Mouse (Mus musculus) heart, embryonic 13.5 days (tissue): ENCODE results near the gene Ccdc157. TPM values are rescaled to one million over a fixed set of nuclear protein-coding genes. Genes with fewer than 3 reads are reported as not detected.
"Not testable (repeated sequence)": the region's sequence is repeated elsewhere in the genome, so short reads cannot be mapped to it uniquely, and the experiment has no call there.

Source experiments
- ATAC-seq: fragments of 200-750 bp; cut with Nextera tagmentation; 2 replicates; pipeline ENCODE4 v1.8.0; 2017; ENCODE audit warnings: moderate TSS enrichment; ENCODE audit not compliant: insufficient number of reproducible peaks, low FRiP score, low TSS enrichment; ENCODE audit errors: extremely low read depth
- H3K27ac ChIP-seq: fragments of 300-500 bp; sonication (generic); replicated peaks from 2 replicates; pipeline ENCODE4 v1.5.1; 2015; ENCODE audit warnings: moderate library complexity, mild to moderate bottlenecking, inconsistent platforms
- H3K27me3 ChIP-seq: fragments of 300-500 bp; sonication (generic); replicated peaks from 2 replicates; pipeline ENCODE4 v1.6.1; 2015; ENCODE audit warnings: mild to moderate bottlenecking, inconsistent platforms
- H3K36me3 ChIP-seq: fragments of 300-500 bp; sonication (generic); 2 replicates; pipeline ENCODE4 v1.6.1; 2015; ENCODE audit warnings: mild to moderate bottlenecking, inconsistent platforms
- H3K4me1 ChIP-seq: fragments of 300-500 bp; sonication (generic); 2 replicates; pipeline ENCODE4 v1.6.1; 2015; ENCODE audit warnings: inconsistent platforms
- H3K4me2 ChIP-seq: fragments of 300-500 bp; sonication (generic); 2 replicates; pipeline ENCODE4 v1.6.1; 2015; ENCODE audit warnings: inconsistent platforms, mild to moderate bottlenecking, moderate library complexity
- H3K4me3 ChIP-seq: fragments of 300-500 bp; sonication (generic); 2 replicates; pipeline ENCODE4 v1.5.1; 2015; ENCODE audit warnings: moderate library complexity, mild to moderate bottlenecking, inconsistent platforms
- H3K9ac ChIP-seq: fragments of 300-500 bp; sonication (generic); 2 replicates; pipeline ENCODE4 v1.6.1; 2015; ENCODE audit warnings: inconsistent platforms, mild to moderate bottlenecking, moderate library complexity
- H3K9me3 ChIP-seq: fragments of 300-500 bp; sonication (generic); 2 replicates; pipeline ENCODE4 v1.6.1; 2016; ENCODE audit warnings: inconsistent platforms
- WGBS: fragments of 180-500 bp; shearing (Covaris S2); methylation state at CpG from one replicate; pipeline ENCODE4 v1.1.7; 2015; ENCODE audit warnings: mixed read lengths; 5-methylcytosine and 5-hydroxymethylcytosine counted together
- polyA plus RNA-seq: library from polyadenylated mRNA; unstranded; fragments of >200 nt; fragmentation: Nextera tagmentation; extraction: Ambion mirVana; gene quantifications from 2 replicates; pipeline ENCODE4 v1.2.1, GENCODE M21; 2015

Gene Ccdc157
- polyA plus RNA-seq, 1 experiment from 2014 or later: 3.5 TPM

- Histone ChIP-seq H3K4me3 (no peak overlapping the region), H3K4me1 (peaks cover 13% of the 10 kb centered on the region), H3K36me3 (no peaks in the 10 kb centered on the region), H3K4me2 (no peak overlapping the region), H3K9me3 (peaks cover 23% of the 10 kb centered on the region), H3K27me3 (peaks cover 25% of the 10 kb centered on the region), H3K9ac (no peak overlapping the region), H3K27ac (no peak overlapping the region)
- ATAC-seq: no peak
- WGBS: 57% methylated on average over 5 of the region's 5 CpGs
These were observed 36.2 kb downstream of the Ccdc157 start for GRCm38 (mm10) chr11:4123922-4124321.

DNA sequence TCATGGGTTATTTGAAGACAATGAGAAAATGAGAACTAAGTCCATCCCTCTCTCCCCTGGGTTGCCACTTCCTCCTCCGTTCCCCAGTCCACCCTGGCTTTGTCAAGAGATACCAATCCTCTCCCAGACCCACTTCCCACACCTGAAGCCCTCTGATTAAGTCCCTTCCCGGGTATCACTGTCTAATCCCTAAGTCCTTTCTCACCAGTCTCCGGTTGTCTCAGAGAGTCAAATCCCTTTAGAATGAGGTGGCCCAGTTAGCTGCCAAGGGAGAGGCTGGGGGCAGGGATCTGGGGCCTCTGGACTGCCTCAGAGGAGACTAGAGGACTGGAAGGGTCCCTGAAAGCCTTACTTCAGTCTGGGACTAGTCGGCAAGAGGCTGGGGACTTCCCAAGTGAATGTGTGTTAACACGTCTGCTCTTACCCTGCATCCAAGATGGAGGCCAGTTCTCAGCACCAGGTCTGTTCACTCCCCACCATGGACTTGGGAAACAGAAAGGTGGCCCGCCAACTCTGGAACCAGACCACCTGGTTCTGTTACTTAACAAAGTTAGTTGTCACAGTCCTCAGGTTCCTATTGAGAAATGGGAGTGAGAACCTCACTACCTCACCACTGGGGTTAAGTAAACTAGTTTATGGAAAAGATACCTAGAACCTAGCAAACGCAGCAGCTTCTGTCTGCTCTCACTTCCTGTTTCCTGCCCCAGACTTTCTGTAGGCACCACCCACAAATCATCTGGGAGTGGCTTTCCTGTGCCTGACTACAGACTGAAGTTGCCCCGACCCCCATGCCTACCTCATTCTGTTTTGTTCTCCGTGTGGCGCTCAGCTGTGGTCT, 37.1 kb downstream of the Ccdc157 start, which contains the start of gene Sec14l2:
Sec14l2 (minus strand) TSS at position 674 of the 838 bp plus-strand sequence.
- H3K4me1 ChIP-seq: peaks cover 22% of the 10 kb centered on the region
- ATAC-seq: no peak
- H3K9ac ChIP-seq: no peak within 1 kb of the TSS
- peaks cover 23% of the 10 kb centered on the region for H3K9me3 ChIP-seq
- no peak within 1 kb of the TSS for H3K27ac ChIP-seq
- H3K4me3 ChIP-seq: no peak within 1 kb of the TSS
- no peaks in the 10 kb centered on the region for H3K36me3 ChIP-seq
- H3K4me2 ChIP-seq: no peak within 1 kb of the TSS
- 67% methylated on average over 10 of the region's 10 CpGs for WGBS
- H3K27me3 ChIP-seq: peaks cover 35% of the 10 kb centered on the region

GRCm38 (mm10) chr11:4122226-4122625, 37.9 kb downstream of the Ccdc157 start:
- Histone ChIP-seq H3K36me3 (no peaks in the 10 kb centered on the region), H3K4me2 (no peak overlapping the region), H3K4me3 (no peak overlapping the region), H3K9ac (no peak overlapping the region), H3K27me3 (peaks cover 42% of the 10 kb centered on the region), H3K27ac (no peak overlapping the region), H3K9me3 (peaks cover 23% of the 10 kb centered on the region), H3K4me1 (peaks cover 30% of the 10 kb centered on the region)
- 83% methylated on average over 5 of the region's 5 CpGs for WGBS
- no peak for ATAC-seq

- H3K4me3 ChIP-seq: no peak overlapping the region
- H3K9ac ChIP-seq: no peak overlapping the region
- H3K36me3 ChIP-seq: no peaks in the 10 kb centered on the region
- H3K4me2 ChIP-seq: no peak overlapping the region
- H3K27me3 ChIP-seq: peaks cover 47% of the 10 kb centered on the region
- ATAC-seq: no peak
- H3K4me1 ChIP-seq: peaks cover 35% of the 10 kb centered on the region
- no peak overlapping the region for H3K27ac ChIP-seq
- 75% methylated on average over 3 of the region's 3 CpGs for WGBS
- peaks cover 19% of the 10 kb centered on the region for H3K9me3 ChIP-seq
These were observed 38.4 kb downstream of the Ccdc157 start for GRCm38 (mm10) chr11:4121691-4122090.

DNA sequence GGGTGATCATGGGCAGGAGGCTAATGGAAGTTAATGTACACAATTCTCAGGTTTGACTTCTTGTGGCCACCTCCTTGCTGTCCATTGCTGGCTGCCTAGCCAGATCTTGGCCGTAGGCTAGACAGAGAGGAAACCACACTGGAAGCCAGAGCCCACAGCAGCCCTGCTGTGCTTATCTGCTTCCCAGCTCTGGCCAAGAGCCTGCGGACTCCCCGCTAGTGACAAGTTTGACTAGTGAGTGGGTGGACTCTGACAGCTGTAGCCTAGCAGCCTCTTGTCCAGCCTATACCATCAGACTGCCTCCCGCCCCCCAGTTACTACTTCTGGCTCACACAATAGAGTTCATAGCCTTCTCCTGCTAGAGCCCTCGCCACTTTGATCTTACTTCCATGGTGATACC, 40.5 kb downstream of the Ccdc157 start:
- H3K4me3 ChIP-seq: no peak overlapping the region
- H3K4me2 ChIP-seq: peak overlapping the region; percentile 97; the same call in 1 of the 2 replicates
- H3K9me3 ChIP-seq: 0 out of 2 replicates have a peak, but pooled peaks cover under 1% of the 10 kb centered on the region
- 12% methylated on average over 5 of the region's 5 CpGs for WGBS
- H3K27me3 ChIP-seq: peaks cover 61% of the 10 kb centered on the region
- no peak overlapping the region; the same call in 1 of the 2 replicates for H3K27ac ChIP-seq
- no peak overlapping the region for H3K9ac ChIP-seq
- no peaks in the 10 kb centered on the region for H3K36me3 ChIP-seq
- peaks cover 39% of the 10 kb centered on the region for H3K4me1 ChIP-seq
- ATAC-seq: no peak

GRCm38 (mm10) chr11:4118081-4118921, 41.8 kb downstream of the Ccdc157 start:
- Histone ChIP-seq H3K9ac (peak overlapping the region; percentile 81), H3K27me3 (peaks cover 61% of the 10 kb centered on the region), H3K4me1 (peaks cover 39% of the 10 kb centered on the region), H3K4me2 (peak overlapping the region; percentile 97), H3K36me3 (no peaks in the 10 kb centered on the region), H3K9me3 (no peaks in the 10 kb centered on the region), H3K4me3 (peak overlapping the region; percentile 63), H3K27ac (peak overlapping the region; percentile 45; the same call in 1 of the 2 replicates)
- WGBS: 2% methylated on average over 41 of the region's 41 CpGs
- no peak for ATAC-seq

DNA sequence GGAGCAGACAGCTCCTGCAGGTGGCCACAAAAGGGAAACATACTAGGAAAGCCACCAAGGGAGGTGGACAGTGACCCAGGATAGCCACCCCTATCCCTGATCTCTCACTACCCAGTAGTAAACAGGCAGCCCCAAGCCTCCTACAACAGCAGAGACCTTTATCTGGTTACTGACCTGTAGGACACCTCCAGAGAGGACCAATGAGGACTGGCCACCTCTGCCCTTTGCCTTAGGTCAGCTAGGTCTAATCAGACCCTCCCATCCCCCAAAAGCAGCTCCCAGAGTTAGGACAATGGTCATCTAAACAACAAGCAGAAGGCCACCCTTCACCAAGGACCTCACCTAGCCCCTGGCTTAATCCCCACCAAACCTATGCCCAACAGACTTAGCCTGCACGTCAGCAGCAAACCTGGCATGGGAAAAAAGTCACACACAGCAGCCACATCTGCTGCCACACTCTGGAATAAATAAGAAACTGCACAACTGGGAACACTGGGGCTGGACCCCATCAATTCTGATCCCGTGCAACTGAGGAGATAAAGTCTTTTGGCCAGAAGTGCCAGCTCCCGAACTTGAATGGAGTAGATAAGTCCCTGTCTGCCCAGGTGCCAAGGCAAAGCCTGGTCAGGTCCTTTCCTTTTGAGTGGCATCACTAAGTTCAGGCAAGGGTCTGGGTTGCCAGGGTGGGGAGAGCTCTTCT, 42.6 kb downstream of the Ccdc157 start:
- H3K27me3 ChIP-seq: peaks cover 61% of the 10 kb centered on the region
- H3K4me2 ChIP-seq: peak overlapping the region; percentile 97
- peaks cover 39% of the 10 kb centered on the region for H3K4me1 ChIP-seq
- peak overlapping the region; percentile 63 for H3K4me3 ChIP-seq
- no peaks in the 10 kb centered on the region for H3K9me3 ChIP-seq
- ATAC-seq: no peak
- H3K36me3 ChIP-seq: no peaks in the 10 kb centered on the region
- WGBS: 21% methylated on average over 3 of the region's 3 CpGs
- H3K9ac ChIP-seq: peak overlapping the region; percentile 81
- H3K27ac ChIP-seq: no peak overlapping the region

- Histone ChIP-seq H3K4me1 (peaks cover 39% of the 10 kb centered on the region), H3K27me3 (peaks cover 61% of the 10 kb centered on the region), H3K4me2 (no peak overlapping the region), H3K27ac (no peak overlapping the region), H3K4me3 (no peak overlapping the region), H3K9me3 (no peaks in the 10 kb centered on the region), H3K36me3 (no peaks in the 10 kb centered on the region), H3K9ac (no peak overlapping the region)
- 43% methylated on average over 11 of the region's 11 CpGs for WGBS
- ATAC-seq: no peak
These were observed 43.5 kb downstream of the Ccdc157 start for GRCm38 (mm10) chr11:4116458-4117141.

- Histone ChIP-seq H3K4me3 (no peak overlapping the region), H3K9me3 (no peaks in the 10 kb centered on the region), H3K4me1 (peaks cover 39% of the 10 kb centered on the region), H3K27me3 (peaks cover 51% of the 10 kb centered on the region), H3K27ac (no peak overlapping the region), H3K36me3 (no peaks in the 10 kb centered on the region), H3K9ac (no peak overlapping the region), H3K4me2 (no peak overlapping the region)
- WGBS: 89% methylated on average over 4 of the region's 4 CpGs
- no peak for ATAC-seq
These were observed 44.7 kb downstream of the Ccdc157 start for GRCm38 (mm10) chr11:4115407-4115806.

GRCm38 (mm10) chr11:4114541-4114940, 45.6 kb downstream of the Ccdc157 start:
- H3K4me2 ChIP-seq, ATAC-seq, H3K36me3 ChIP-seq, H3K4me3 ChIP-seq, H3K9ac ChIP-seq, H3K27ac ChIP-seq, H3K9me3 ChIP-seq: not testable (repeated sequence)
- 68% methylated on average over 6 of the region's 6 CpGs for WGBS
- peaks cover 32% of the 10 kb centered on the region for H3K4me1 ChIP-seq
- peaks cover 43% of the 10 kb centered on the region for H3K27me3 ChIP-seq
